Mouse (Mus musculus) testis, postnatal 10 days (tissue): ENCODE measurements around the gene Zfp651.
A peak's percentile ranks its signal among the peaks of the same experiment; 100 is the strongest.

Experiments
- DNase-seq: peaks from one replicate; pipeline ENCODE4 v3.0.0; 2021; ENCODE audit warnings: low spot score

The Zfp651 gene

DNA sequence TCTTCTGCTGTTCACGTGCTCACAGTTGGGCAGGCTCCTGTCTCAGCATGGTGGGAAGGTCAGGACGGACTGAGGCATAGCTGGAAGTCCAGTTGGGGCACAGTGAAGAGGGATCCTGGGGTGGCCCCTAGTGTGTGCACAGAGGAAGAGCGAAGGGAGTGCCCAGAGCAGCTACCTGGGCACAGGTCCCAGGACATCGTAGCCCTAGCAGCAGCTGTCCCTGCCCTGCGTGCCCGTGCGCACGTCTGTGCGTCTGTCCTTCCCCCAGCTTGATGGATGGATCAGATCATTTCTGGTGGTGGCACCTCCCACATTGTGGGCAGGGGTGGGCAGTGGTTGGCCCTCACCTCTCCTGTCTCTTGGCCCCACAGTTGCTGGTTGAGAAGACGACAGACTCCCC, 3.1 kb downstream of the Zfp651 start:
- DNase-seq = peak; percentile 47

DNA sequence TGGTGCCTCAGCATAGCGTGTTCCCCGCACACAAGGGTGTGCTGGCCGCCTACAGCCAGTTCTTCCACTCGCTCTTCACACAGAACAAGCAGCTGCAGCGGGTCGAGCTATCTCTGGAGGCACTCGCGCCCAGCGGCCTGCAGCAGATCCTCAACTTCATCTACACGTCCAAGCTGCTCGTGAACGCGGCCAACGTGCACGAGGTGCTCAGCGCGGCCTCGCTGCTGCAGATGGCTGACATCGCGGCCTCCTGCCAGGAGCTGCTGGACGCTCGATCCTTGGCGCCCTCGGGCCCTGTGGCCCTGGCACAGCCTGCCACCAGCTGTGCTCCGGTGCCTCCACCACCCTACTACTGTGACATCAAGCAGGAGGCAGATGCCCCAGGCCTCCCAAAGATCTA, 3.6 kb downstream of the Zfp651 start:
- DNase-seq = peak; percentile 46

GRCm38 (mm10) chr9:121763716-121764115, 4.6 kb downstream of the Zfp651 start:
- DNase-seq = peak; percentile 65

DNA sequence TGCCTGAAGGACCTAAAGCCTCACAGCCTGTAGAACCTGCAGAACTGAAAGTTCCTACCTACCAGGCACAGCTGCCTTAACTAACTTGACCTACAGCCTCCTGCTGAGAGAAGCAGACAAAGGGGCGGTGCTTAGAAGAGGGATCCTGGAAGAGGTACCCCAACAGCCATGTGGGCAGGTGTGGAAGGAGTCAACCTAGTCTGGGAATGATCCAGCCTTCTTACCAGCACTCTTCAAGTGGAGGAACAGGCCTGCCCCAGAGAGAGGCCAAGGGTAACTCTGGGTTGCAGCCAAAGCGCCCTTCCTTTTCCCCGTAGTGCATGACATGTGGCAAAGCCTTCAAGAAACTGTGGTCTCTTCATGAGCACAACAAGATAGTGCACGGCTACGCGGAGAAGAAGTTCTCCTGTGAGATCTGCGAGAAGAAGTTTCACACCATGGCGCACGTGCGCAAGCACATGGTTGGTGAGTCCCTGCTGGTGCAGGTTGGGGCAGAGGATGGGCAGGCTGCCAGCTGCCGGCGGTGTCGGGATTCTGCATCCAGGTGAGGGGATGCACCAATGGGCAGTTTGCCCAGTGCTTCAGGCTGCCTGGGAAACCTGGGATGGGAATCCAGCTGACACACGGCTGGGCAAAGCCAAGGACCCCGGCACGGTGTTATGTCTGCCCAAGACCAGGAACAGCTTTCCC, 6.2 kb downstream of the Zfp651 start:
- peak; percentile 59 for DNase-seq

- no peak for DNase-seq
These were observed 13.3 kb downstream of the Zfp651 start for GRCm38 (mm10) chr9:121772412-121772811.

DNA sequence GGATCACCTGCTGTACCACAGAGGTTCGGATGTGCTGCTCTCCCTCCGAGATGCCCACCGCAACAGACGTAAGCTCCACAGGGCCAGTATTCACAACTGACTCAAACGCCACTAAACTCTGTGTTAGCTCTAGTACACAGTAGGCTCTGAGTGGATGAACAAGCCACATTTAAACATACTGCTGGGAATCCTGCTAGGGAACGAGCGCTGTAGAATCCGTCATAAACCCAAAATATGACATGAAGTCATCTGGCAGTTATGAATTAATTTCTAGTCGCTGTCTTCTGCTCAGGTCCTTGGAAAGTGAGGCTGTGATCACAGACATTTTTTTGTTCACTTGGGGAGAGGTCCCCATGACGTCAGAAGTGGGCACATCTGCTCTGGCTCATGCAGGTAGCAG, 16.8 kb downstream of the Zfp651 start:
- DNase-seq = no peak

DNA sequence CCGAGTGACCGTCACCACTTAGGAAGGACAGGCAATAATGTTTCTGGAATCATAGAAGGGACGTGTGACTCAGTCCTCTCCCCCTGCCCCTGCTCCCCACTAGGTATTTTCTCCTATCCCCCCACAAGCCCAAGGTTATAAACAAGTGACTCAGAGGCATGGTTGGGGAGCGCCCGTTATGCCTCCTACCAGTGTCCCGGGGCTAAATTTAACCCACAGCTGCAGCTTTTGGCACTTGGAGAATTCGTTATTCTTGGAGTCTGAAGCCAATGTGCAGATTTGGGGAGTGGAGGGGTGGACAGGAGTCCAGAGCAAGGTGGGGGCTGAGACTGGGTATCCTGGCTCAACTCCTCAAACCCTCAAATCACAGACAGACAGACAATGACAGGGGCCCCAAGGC, 17.4 kb downstream of the Zfp651 start:
- no peak for DNase-seq

DNA sequence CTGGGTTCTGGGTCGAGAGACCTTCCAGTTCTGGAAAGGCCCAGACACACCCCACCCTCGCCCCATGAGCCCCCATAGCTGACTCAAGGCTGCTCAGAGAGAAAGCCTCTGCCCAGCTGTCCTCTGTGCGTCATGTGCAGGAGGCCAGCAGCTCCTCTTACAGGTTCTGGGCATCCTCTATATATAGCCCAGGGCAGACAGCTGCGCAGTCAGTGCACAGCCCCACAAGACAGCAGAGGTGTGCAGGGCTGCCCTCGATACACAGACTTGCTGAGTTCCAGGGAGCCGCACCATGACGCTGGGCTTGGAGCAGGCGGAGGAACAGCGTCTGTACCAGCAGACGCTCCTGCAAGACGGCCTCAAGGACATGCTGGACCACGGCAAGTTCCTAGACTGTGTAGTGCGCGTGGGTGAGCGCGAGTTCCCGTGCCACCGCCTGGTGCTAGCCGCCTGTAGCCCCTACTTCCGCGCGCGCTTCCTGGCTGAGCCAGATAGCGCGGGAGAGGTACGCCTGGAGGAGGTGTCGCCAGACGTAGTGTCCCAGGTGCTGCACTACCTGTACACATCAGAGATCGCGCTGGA, 18.4 kb downstream of the Zfp651 start, which contains the start of gene Klhl40:
Klhl40 (plus strand) TSS at position 124 of the 582 bp plus-strand sequence.
- DNase-seq = no peak

- peak; percentile 67 for DNase-seq
These were observed 19.0 kb downstream of the Zfp651 start for GRCm38 (mm10) chr9:121778066-121778624.

DNA sequence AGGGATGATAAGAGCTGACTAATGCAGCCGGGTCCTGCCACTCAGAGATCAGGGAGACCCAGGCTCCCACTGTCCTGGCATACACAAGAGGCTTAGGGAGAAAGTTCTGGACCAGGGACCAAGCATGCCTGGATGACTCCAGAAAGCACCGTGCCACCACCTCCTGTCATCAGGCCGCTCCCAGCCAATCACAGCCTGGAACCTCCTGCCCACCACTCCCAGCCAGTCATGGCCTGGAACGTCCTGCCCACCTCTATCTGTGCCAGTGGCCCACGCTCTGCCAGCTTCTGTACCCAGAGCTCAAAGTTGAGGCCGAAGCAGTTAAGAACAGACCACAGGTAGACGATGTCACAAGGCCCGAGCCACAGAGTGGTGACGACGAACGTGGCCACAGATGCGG, 25.7 kb downstream of the Zfp651 start:
- DNase-seq = no peak

- no peak for DNase-seq
These were observed 26.1 kb downstream of the Zfp651 start for GRCm38 (mm10) chr9:121785261-121785660.

DNA sequence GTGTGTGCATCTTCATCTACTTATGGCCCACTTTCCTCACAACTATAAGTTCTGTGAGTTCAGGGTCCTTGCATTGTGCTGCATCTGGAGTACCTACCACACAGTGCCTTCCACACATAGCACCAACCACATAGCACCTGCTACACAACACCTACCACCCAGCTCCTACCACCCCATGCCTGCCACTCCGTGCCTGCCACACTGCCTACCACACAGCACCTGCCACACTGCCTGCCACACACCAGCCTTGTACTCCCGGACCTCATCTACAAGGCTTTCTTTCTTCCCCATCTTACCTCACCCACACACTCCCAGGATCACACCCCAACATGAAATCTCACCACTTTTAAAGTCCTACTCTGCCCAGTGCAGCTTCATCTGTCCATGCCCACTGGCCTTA, 27.2 kb downstream of the Zfp651 start:
- no peak for DNase-seq

DNA sequence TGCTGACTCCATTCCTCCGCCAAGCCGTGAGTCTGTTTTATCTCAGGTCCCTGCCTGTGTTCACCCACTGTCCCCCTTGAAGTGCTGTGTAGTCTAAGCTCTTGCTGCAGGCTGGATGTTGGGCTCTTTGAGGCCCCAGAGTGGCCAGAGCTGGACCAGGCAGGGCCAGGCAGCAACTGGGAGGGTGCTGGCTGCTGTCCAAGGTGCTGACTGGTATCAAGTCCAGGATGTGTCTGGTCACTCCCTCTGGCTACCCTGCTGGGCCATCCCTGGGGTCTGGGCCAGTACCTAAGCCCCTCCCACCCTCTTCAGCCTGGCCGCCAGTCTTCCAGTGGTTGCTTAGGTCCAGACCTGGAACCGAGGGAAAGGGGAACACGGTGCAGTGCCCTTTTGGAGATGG, 32.1 kb downstream of the Zfp651 start:
- peak; percentile 92 for DNase-seq

DNA sequence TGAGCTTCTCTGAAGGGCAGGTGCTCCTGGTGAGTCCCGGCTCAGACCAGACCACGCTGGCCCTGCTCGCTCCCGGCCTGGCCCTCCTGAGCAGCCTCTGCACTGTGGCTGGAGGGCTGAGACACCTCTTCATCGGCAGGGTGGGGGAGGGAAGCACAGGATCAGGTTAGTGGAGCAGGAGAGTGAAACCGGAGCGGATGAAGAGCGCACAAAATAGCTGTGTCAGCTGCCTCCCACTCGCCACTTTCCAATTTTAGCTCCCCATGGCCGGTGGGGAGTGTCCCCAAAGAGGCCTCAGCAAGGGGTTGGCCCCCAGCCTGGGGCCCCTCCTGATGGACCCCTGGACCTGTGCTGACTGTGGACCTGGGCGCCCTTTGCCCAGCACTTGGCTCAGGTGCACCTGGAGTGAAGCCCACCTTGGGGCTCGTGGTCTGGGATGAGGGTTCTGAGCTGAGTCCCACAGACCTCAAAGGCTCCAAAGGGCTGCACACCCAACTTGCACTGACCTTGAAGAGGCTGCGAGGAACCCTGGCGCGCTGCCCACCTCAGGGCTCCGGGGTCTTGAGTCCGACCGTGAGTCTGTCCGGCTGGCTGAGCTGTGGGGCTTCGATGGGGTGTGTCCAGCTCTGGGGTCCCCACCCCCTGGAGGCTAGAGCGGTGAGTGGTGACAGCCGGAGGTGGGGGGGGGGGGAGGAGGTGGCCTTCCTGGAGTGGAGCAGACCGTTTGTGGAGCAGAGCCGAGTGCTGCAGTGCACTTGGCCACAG, 32.8 kb downstream of the Zfp651 start, which contains the start of gene Hhatl:
Hhatl (minus strand) TSS at position 751 of the 765 bp plus-strand sequence.
- peak; percentile 79 for DNase-seq

DNA sequence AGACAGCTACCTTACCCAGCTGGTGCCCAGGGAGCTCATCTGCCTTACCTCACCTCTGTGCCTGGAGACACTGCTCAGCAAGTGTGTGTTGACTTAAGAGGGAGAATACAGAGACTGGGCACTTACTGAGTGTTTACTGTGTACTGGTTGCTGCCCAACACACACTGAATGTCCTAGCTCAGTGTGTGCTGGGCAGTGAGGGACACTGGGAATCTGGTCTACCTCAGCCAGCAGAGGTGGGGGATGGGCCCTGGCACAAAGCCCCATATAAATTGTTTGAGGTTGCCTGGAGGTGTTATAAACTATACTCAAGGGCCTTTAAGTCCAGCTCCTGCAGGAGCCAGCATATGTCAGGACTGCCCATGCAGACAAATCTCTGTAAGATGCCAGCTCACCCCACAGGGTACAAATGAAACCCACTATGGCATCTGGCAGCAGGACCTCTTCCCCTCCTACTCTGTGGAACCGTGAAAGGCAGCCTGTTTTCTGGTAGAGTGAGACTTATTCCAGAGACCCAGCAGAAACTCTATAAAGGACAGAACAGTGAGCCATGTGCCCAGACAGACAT, 35.9 kb downstream of the Zfp651 start:
- DNase-seq = no peak

DNA sequence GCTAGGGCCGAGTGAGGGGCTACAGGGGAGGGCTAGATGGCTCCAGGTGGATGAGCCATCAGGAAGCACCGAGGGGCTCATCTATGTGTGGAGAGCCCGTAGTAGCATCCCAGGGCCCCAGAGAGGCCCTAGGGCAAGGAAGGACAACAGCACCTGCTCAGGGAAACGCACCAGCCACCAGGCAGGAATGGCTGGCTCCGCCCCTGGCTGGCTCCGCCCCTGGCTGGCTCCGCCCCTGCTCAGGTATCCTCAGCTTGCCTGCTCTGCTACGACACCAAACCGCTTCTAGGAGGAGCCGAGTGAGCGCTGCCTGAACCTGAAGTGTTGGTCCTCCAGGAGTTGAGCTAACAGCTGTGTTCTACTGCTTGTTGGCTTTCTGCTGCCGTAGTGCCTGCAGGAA, 38.6 kb downstream of the Zfp651 start:
- no peak for DNase-seq

DNA sequence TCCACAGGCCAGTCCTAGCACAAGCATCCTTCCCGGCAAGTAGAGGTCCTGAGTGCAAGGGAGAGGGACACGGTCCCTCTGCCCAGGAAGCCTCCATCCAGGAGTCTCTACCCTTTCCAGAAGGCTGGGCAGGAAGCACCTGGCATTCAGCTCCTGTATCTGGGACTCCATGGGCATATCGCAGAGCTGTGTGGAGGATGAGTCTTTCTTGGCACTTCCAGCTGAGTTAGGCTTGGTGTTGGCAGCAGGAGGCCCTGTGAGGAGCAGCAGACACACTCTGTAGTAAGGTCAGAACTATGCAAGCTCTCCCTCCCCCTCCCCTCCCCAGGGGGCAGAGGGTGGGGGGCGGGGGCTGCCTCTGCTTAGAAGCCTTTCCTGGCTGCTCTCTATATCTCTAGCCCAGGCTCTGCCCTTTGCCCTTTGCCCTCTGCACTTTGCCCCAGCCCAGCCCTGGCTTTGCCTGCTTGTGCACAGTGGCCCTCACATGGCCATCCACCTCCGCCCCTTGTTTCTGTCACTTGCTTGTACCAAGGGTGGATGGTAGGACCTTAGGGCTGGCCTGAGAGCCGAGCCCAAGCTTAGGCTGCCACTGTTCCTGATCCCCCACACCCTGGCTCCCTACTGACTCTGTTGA, 39.9 kb downstream of the Zfp651 start:
- DNase-seq = no peak

DNA sequence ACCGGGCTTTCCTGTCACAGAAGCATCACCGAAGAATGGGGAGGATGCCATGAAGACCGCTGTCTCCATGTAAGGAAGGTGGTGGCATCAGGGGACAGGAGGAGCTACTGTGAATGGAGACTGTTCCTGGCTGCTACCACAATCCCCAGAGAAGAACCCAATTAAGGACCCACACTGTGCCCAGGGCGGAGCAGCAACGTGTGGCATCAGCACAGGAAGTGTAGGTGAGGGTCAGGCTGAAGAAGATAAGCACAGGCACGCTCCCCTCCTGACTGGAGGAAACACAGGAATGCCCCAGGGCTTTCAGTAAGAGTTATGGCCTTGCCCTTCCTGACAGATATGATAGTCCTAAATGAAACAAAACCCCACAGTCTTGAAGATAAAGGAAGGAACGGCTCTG, 43.6 kb downstream of the Zfp651 start:
- DNase-seq = no peak

DNA sequence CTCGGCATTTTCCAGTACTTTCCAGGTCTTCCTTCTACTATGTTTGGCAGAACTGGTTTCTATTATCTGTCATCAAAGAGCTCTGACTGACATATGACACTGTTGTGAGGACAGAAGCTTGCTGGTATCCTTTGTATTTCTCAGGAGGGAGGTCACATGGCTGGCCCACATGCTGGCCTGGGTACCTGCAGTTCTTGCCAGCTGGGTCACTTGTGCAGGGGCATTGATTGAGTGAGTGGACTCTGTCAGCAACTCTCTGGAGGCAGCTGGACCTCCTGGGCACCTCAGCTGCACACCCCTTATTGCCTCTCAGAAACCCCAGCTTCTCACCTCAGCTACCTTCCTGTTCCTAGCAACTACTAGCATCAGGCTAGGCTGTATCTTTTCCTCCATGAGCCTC, 48.4 kb downstream of the Zfp651 start:
- DNase-seq = no peak

GRCm38 (mm10) chr9:121807947-121808346, 48.8 kb downstream of the Zfp651 start:
- no peak for DNase-seq

DNA sequence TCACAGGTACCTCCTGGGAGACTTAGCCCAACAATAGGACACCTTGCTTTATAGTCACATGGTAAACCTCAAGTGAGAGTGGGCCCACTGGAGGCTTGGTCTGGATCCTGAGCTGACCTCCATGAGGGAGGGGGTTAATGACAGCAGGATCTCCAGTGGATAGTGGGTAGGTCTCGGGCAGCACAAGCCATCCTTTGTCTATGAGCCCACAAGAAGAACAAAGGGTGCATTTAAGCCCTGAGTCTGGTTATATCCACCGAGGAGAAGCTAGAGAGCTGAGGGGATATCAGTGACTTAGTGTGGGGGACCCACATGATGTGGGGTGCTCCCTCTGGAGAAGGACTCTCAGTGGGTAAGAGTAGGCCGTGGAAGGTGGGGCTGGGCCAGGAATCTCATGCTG, 49.4 kb downstream of the Zfp651 start:
- no peak for DNase-seq
